Mouse (Mus musculus): ENCODE results near the gene Pank3.

The Pank3 gene

GRCm38 (mm10) chr11:35769188-35769745, at the start of gene Pank3:
Gene Pank3 (plus strand): TSS chr11:35769484.
- DNase-seq = peak; percentile 100

- DNase-seq = no peak
Observed at GRCm38 (mm10) chr11:35723876-35724275, 45.4 kb upstream of the Pank3 start.

- DNase-seq = no peak
Observed at GRCm38 (mm10) chr11:35726341-35726846, 42.9 kb upstream of the Pank3 start.

- DNase-seq = no peak
Observed at GRCm38 (mm10) chr11:35728200-35728599, 41.1 kb upstream of the Pank3 start.

- no peak for DNase-seq
Observed at GRCm38 (mm10) chr11:35729186-35729585, 40.1 kb upstream of the Pank3 start.

- DNase-seq = no peak
Observed at GRCm38 (mm10) chr11:35732366-35732765, 36.9 kb upstream of the Pank3 start.

- no peak for DNase-seq
Observed at GRCm38 (mm10) chr11:35736817-35737216, 32.5 kb upstream of the Pank3 start.

- DNase-seq = no peak
Observed at GRCm38 (mm10) chr11:35737262-35737661, 32.0 kb upstream of the Pank3 start.

GRCm38 (mm10) chr11:35738102-35738501, 31.2 kb upstream of the Pank3 start:
- no peak for DNase-seq

- no peak for DNase-seq
Observed at GRCm38 (mm10) chr11:35743586-35743985, 25.7 kb upstream of the Pank3 start.

- no peak for DNase-seq
Observed at GRCm38 (mm10) chr11:35744571-35744970, 24.7 kb upstream of the Pank3 start.

- DNase-seq = no peak
Observed at GRCm38 (mm10) chr11:35750578-35750977, 18.7 kb upstream of the Pank3 start.

- DNase-seq = no peak
Observed at GRCm38 (mm10) chr11:35754906-35755418, 14.3 kb upstream of the Pank3 start.

GRCm38 (mm10) chr11:35755546-35755945, 13.7 kb upstream of the Pank3 start:
- DNase-seq = no peak

- DNase-seq = no peak
Observed at GRCm38 (mm10) chr11:35756411-35757303, 12.6 kb upstream of the Pank3 start.

- DNase-seq = no peak
Observed at GRCm38 (mm10) chr11:35760001-35760626, 9.2 kb upstream of the Pank3 start.

- DNase-seq = no peak
Observed at GRCm38 (mm10) chr11:35760627-35761003, 8.7 kb upstream of the Pank3 start.

- DNase-seq = no peak
Observed at GRCm38 (mm10) chr11:35766845-35767244, 2.4 kb upstream of the Pank3 start.

- no peak for DNase-seq
Observed at GRCm38 (mm10) chr11:35769746-35770437, 608 bp downstream of the Pank3 start.

- DNase-seq = no peak
Observed at GRCm38 (mm10) chr11:35770741-35771504, 1.6 kb downstream of the Pank3 start.

- no peak for DNase-seq
Observed at GRCm38 (mm10) chr11:35775606-35776005, 6.3 kb downstream of the Pank3 start.

GRCm38 (mm10) chr11:35776452-35776851, 7.2 kb downstream of the Pank3 start:
- DNase-seq = no peak

All from retina, postnatal 1 day (tissue).